Mouse (Mus musculus) splenic B cell, adult 2 months (primary cell): ENCODE measurements around the gene Ugt1a6b.

Experiments used
- DNase-seq: peaks from one replicate; pipeline ENCODE4 v3.0.0-alpha.2; 2011; ENCODE audit warnings: low read depth, low spot score
- H3K27me3 ChIP-seq: 2 replicates; pipeline ENCODE4 v1.6.1; 2012; ENCODE audit warnings: mild to moderate bottlenecking, low read length, moderate library complexity, mixed read lengths; ENCODE audit not compliant: control insufficient read depth, poor library complexity, insufficient read depth, severe bottlenecking
- H3K36me3 ChIP-seq: 2 replicates; pipeline ENCODE4 v1.6.1; 2012; ENCODE audit warnings: mild to moderate bottlenecking, low read length, moderate library complexity, mixed read lengths; ENCODE audit not compliant: control insufficient read depth, poor library complexity, insufficient read depth, severe bottlenecking

The Ugt1a6b gene

GRCm38 (mm10) chr1:88230981-88231802, 128.1 kb downstream of the Ugt1a6b start:
- Histone ChIP-seq H3K36me3 (no peaks in the 10 kb centered on the region), H3K27me3 (no peaks in the 10 kb centered on the region)
- DNase-seq = no peak

GRCm38 (mm10) chr1:88231803-88232499, 128.9 kb downstream of the Ugt1a6b start:
- no peak for DNase-seq
- Histone ChIP-seq H3K27me3 (no peaks in the 10 kb centered on the region), H3K36me3 (no peaks in the 10 kb centered on the region)

DNA sequence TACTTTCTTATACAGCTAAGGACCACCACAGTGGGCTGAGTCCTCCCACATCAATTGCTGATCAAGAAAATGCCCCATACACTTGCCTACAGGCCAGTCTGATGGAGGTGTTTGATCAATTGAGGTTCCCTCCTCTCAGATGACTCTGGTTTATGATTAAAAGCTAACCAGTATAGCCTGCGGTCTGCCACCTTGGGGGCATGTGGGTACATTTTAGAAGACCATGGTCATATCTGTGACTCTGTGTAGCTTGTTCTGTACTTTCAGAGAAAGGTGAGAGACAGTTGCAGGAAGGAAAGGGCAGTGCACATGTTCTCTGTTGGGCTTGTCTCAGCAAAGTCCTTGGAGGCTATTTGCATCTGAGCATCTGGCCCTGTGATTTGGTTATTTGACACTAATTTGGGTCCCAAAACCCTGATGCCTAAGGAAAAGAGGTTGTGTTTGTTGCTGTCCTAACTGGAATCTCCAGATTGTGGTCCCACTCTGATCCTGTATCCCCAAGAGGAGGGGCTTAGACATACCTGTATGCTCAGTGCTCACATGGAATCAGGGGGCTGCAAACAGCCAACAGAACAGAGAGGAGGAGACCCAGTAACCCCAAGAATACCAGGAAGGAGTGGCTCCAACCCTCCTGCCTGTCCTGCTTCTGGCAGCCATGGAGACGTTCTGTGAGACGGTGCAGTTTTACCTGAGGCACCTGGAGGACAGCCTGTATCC, 129.8 kb downstream of the Ugt1a6b start:
- H3K36me3 ChIP-seq = no peaks in the 10 kb centered on the region
- no peak for DNase-seq
- no peaks in the 10 kb centered on the region for H3K27me3 ChIP-seq

DNA sequence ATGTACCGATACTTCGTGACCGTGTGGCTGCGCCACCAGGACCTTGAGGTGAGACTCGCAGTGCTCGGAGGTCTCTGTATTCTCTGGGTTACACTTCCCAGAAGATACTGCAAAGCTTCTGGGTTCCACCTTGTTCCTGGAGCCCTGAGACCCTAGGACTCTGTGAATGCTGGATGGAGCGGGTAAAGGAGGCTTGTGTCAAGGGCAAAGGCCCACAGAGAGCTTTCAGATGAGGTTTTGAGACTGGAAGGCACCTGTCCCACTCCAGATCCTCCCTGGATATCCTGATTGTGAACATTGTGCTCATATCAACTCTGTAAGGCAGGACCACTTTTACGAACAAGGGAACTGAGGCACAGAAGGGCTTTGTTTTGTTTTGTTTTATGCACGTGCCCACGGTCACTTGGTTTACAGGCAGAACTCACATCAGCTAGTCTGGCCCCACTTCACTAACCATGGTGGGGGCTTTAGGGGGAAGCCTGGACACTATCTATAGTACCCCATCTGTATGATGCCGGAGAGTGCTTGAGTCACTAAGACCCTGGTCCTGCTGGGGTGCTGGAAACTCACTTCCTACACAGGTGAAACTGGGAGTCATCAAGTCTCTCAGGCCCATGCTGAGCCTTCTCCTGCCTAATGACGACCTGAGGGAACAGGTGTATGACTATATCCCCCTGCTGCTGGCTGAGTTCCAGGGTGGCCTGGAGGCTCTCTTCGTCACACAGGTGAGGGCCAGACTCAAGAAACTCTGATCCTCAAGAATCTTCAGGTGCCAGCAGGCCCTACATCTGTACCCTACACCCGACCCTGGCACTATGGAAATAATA, 130.6 kb downstream of the Ugt1a6b start:
- Histone ChIP-seq H3K27me3 (no peaks in the 10 kb centered on the region), H3K36me3 (no peaks in the 10 kb centered on the region)
- no peak for DNase-seq

DNA sequence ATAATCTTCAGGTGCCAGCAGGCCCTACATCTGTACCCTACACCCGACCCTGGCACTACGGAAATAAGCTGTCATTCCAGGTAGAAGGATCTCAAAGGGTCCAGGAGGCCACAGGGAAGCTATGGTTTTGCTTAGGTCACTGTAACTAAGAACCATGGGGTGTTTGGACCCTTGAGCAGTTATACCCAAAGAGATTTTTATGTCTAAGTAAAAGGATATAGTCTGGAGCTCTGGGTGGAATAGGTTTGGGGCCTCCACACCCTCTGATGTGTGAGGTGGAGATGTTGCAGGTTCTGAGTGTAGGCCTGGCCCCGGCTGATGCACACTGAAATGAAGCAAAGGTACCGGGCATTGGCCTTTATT, 131.2 kb downstream of the Ugt1a6b start:
- DNase-seq = no peak
- Histone ChIP-seq H3K27me3 (no peaks in the 10 kb centered on the region), H3K36me3 (no peaks in the 10 kb centered on the region)

DNA sequence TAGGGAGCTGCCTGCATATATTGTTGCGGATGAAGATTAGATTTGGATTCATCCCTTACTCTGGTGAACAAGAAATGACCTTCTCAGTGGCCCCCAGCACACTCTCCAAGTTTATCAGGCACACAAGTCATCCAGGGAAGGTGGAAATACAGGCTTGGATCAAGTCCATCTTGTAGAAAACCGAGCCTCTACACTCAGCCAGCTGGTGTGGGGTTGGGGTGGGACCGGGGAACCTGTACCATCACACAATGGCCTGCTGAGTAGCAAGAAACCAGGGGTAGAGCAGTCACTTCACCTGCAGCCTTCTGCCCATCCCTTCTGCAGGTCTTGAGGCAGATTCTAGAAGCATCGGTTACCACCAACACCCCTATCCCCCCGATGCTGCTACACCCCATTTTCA, 131.6 kb downstream of the Ugt1a6b start:
- DNase-seq = no peak
- Histone ChIP-seq H3K36me3 (no peaks in the 10 kb centered on the region), H3K27me3 (no peaks in the 10 kb centered on the region)

GRCm38 (mm10) chr1:88235046-88235893, 132.2 kb downstream of the Ugt1a6b start:
- DNase-seq = no peak
- H3K36me3 ChIP-seq = no peaks in the 10 kb centered on the region
- H3K27me3 ChIP-seq = no peaks in the 10 kb centered on the region

- DNase-seq = no peak
- Histone ChIP-seq H3K36me3 (no peaks in the 10 kb centered on the region), H3K27me3 (no peaks in the 10 kb centered on the region)
Measured at GRCm38 (mm10) chr1:88235894-88236415, 132.9 kb downstream of the Ugt1a6b start.

- DNase-seq = no peak
- H3K36me3 ChIP-seq = no peaks in the 10 kb centered on the region
- no peaks in the 10 kb centered on the region for H3K27me3 ChIP-seq
Measured at GRCm38 (mm10) chr1:88237311-88237710, 134.3 kb downstream of the Ugt1a6b start.

- no peak for DNase-seq
- H3K27me3 ChIP-seq = no peaks in the 10 kb centered on the region
- H3K36me3 ChIP-seq = no peaks in the 10 kb centered on the region
Measured at GRCm38 (mm10) chr1:88238771-88239170, 135.7 kb downstream of the Ugt1a6b start.

GRCm38 (mm10) chr1:88240072-88240471, 137.0 kb downstream of the Ugt1a6b start:
- Histone ChIP-seq H3K36me3 (no peaks in the 10 kb centered on the region), H3K27me3 (no peaks in the 10 kb centered on the region)
- DNase-seq = no peak

DNA sequence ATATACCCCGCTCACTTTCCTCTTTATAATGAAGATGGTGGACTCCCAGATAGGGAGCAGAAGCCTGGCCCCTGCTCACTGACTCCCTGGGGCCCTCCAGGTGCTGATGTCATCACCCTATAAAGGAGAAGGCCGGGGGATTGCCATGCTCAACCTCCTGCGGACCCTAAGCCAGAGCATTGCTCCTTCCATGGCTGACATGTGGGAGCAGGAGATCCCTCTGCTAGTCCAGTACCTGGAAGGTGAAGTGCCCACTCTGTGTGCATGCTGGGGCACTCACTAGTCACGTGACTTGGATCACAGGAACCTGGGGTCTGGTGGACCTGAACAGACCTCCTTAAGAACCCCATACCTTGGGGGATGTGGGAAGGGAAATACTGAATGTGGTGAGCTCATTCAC, 137.5 kb downstream of the Ugt1a6b start:
- Histone ChIP-seq H3K27me3 (no peaks in the 10 kb centered on the region), H3K36me3 (no peaks in the 10 kb centered on the region)
- DNase-seq = no peak

- Histone ChIP-seq H3K36me3 (no peaks in the 10 kb centered on the region), H3K27me3 (no peaks in the 10 kb centered on the region)
- no peak for DNase-seq
Measured at GRCm38 (mm10) chr1:88243861-88244260, 140.8 kb downstream of the Ugt1a6b start.
